Mouse (Mus musculus) monocyte, adult 5-6 weeks (primary cell): ENCODE data around the gene Krt73. TPM values are rescaled to one million over a fixed set of nuclear protein-coding genes. Genes with fewer than 3 reads are reported as not detected.

Source experiments
- total RNA-seq: library from RNA; stranded (forward); fragments of 200-1000, 200-491, 200-594 nt; gene quantifications from 3 replicates; pipeline ENCODE4 v1.2.3, GENCODE M21; 2017

Krt73 gene
- total RNA-seq, 1 experiment from 2014 or later: not detected

Other genes starting within 250 kb of the Krt73 start
- gene Krt90, start 239.4 kb downstream of the Krt73 start, total RNA-seq: not detected in 3 replicates
- gene Krt75, start 228.4 kb downstream of the Krt73 start, total RNA-seq: not detected in 3 replicates
- gene Gm5414, start 174.2 kb downstream of the Krt73 start, total RNA-seq: not detected in 3 replicates
- gene Gm5478, start 155.0 kb downstream of the Krt73 start, total RNA-seq: not detected in 3 replicates
- not detected in 3 replicates for gene Krt6b, start 122.1 kb downstream of the Krt73 start, total RNA-seq
- gene Krt6a, start 108.0 kb downstream of the Krt73 start, total RNA-seq: not detected in 3 replicates
- gene Krt5, start 89.4 kb downstream of the Krt73 start, total RNA-seq: not detected in 3 replicates
- gene Krt71, start 59.2 kb downstream of the Krt73 start, total RNA-seq: not detected in 3 replicates
- not detected in 3 replicates for gene Krt72, start 15.9 kb downstream of the Krt73 start, total RNA-seq
- gene Krt2, start 15.8 kb upstream of the Krt73 start, total RNA-seq: not detected in 3 replicates
- not detected in 3 replicates for gene Krt1, start 48.4 kb upstream of the Krt73 start, total RNA-seq
- not detected in 3 replicates for gene Krt77, start 67.4 kb upstream of the Krt73 start, total RNA-seq
- gene Krt76, start 90.6 kb upstream of the Krt73 start, total RNA-seq: not detected in 3 replicates
- gene Krt4, start 122.4 kb upstream of the Krt73 start, total RNA-seq: not detected in 3 replicates
- not detected in 3 replicates for gene Krt79, start 138.0 kb upstream of the Krt73 start, total RNA-seq
- not detected in 3 replicates for gene Krt78, start 151.9 kb upstream of the Krt73 start, total RNA-seq
- gene Krt8, start 202.1 kb upstream of the Krt73 start, total RNA-seq: 0.19 to 0.68 TPM in 2 of 3 replicates, not detected in the other
- gene Krt18, start 225.8 kb upstream of the Krt73 start, total RNA-seq: 1.1 to 4.4 TPM (median 3.5 TPM) in 3 replicates